Mouse (Mus musculus) liver, embryonic 16.5 days (tissue): Measurements from ENCODE around the gene Aatk. TPM values are rescaled to one million over a fixed set of nuclear protein-coding genes. Genes with fewer than 3 reads are reported as not detected.

Experiments
- ATAC-seq: fragments of 200-750 bp; cut with Nextera tagmentation; 2 replicates; pipeline ENCODE4 v1.8.0; 2017; ENCODE audit warnings: low read depth, mild to moderate bottlenecking, moderate number of reproducible peaks, moderate library complexity
- H3K27ac ChIP-seq: fragments of 300-500 bp; sonication (generic); 2 replicates; pipeline ENCODE4 v1.5.1; 2014; ENCODE audit warnings: mild to moderate bottlenecking, low read length
- H3K27me3 ChIP-seq: fragments of 300-500 bp; sonication (generic); 2 replicates; pipeline ENCODE4 v1.6.1; 2014; ENCODE audit warnings: low read depth, low read length, mixed read lengths; ENCODE audit not compliant: control insufficient read depth, insufficient read depth
- H3K36me3 ChIP-seq: fragments of 300-500 bp; sonication (generic); 2 replicates; pipeline ENCODE4 v1.6.1; 2014; ENCODE audit warnings: mild to moderate bottlenecking; ENCODE audit not compliant: control insufficient read depth, insufficient read depth
- H3K4me1 ChIP-seq: fragments of 300-500 bp; sonication (generic); 2 replicates; pipeline ENCODE4 v1.6.1; 2014; ENCODE audit warnings: low read depth, low read length, mixed read lengths; ENCODE audit not compliant: control insufficient read depth
- H3K4me2 ChIP-seq: fragments of 300-500 bp; sonication (generic); 2 replicates; pipeline ENCODE4 v1.6.1; 2014; ENCODE audit warnings: low read depth, low read length, mixed read lengths
- H3K4me3 ChIP-seq: fragments of 300-500 bp; sonication (generic); 2 replicates; pipeline ENCODE4 v1.5.1; 2014; ENCODE audit warnings: low read depth, mild to moderate bottlenecking, low read length
- H3K9ac ChIP-seq: fragments of 300-500 bp; sonication (generic); 2 replicates; pipeline ENCODE4 v1.6.1; 2014; ENCODE audit warnings: low read depth, low read length
- H3K9me3 ChIP-seq: fragments of 300-500 bp; sonication (generic); replicated peaks from 2 replicates; pipeline ENCODE4 v1.6.1; 2016; ENCODE audit warnings: low read length; ENCODE audit not compliant: control insufficient read depth
- WGBS: fragments of 180-500 bp; shearing (Covaris S2); extraction: QIAGEN DNeasy Blood & Tissue Kit; methylation state at CpG from one replicate; pipeline ENCODE4 v1.1.7; 2014; ENCODE audit not compliant: insufficient replicate concordance; 5-methylcytosine and 5-hydroxymethylcytosine counted together
- polyA plus RNA-seq: library from polyadenylated mRNA; unstranded; fragments of >200 nt; fragmentation: Nextera tagmentation; extraction: Ambion mirVana; gene quantifications from 2 replicates; pipeline ENCODE4 v1.2.1, GENCODE M21; 2015

Aatk gene
- polyA plus RNA-seq, 1 experiment from 2014 or later = 0.67 TPM

GRCm38 (mm10) chr11:120060634-120061033, 13.7 kb upstream of the Aatk start:
- no peaks in the 10 kb centered on the region for H3K27me3 ChIP-seq
- H3K4me2 ChIP-seq = no peak overlapping the region
- no peak overlapping the region for H3K27ac ChIP-seq
- WGBS = 60% methylated on average over 8 of the region's 8 CpGs
- no peak for ATAC-seq
- H3K4me3 ChIP-seq = no peak overlapping the region
- H3K9me3 ChIP-seq = no peaks in the 10 kb centered on the region
- no peaks in the 10 kb centered on the region for H3K36me3 ChIP-seq
- H3K4me1 ChIP-seq = no peaks in the 10 kb centered on the region
- H3K9ac ChIP-seq = no peak overlapping the region

DNA sequence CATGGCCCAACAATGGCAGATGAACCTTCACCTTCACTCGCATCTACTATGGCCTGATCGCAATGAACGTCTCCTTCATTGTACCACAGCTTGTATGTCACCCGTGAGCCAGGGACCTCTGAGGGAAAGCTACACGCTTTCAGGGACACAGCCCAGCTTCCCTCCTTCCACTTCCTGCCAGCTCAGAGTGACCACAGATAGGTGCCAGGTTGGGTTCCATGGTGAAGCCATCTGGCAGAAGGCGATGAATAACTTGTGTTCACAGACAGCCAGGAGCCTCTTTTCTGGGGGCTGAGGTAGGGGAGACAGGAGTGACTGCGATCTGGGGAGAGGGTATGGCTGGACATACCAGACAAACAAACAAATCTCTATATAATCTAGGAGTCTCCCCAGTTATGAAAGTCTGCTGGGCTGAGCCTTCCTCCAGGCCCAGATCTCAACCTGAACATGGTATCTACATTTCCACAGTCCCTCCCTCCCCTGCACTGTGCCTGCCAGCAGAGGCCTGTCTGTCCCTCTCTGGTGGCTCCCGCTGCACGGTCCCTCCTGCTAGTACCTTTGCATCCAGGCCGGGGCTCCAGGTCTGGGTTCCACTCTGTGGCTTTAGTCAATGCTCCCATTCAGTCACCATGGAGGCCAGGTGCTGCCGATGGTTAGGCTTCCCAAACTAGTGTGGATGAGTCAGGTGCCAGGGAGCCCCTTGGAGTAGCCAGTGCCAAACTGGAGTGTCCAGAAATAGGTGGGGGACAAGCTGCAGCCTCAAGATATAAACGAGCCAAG, 9.2 kb upstream of the Aatk start:
- no peak for ATAC-seq
- Histone ChIP-seq H3K36me3 (no peaks in the 10 kb centered on the region), H3K9ac (no peak overlapping the region), H3K27ac (no peak overlapping the region), H3K4me2 (no peak overlapping the region), H3K4me3 (no peak overlapping the region), H3K9me3 (no peaks in the 10 kb centered on the region), H3K27me3 (no peaks in the 10 kb centered on the region), H3K4me1 (no peaks in the 10 kb centered on the region)
- 67% methylated on average over 12 of the region's 12 CpGs for WGBS

DNA sequence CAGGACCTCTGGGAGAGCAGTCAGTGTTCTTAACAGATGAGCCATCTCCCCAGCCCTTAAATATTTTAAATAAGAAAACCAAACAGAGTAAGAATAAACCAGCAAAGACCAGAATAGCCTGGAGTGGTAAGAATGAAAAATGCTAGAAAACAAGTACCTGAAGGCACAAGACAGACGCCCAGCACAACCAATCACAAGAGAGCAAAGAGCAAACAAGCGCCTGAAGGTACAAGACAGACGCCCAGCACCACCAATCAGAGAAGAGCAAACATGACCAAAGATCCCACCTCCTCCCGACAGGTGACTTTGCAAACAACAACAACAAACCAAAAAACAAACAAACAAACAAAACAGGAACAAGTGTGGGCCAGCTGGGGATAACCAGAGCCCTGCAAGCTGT, 6.9 kb upstream of the Aatk start:
- 49% methylated on average over 4 of the region's 4 CpGs for WGBS
- ATAC-seq = no peak
- Histone ChIP-seq H3K9ac (no peak overlapping the region), H3K27ac (no peak overlapping the region), H3K36me3 (no peaks in the 10 kb centered on the region), H3K4me3 (no peak overlapping the region), H3K4me2 (no peak overlapping the region), H3K9me3 (no peaks in the 10 kb centered on the region), H3K4me1 (no peaks in the 10 kb centered on the region), H3K27me3 (peaks cover 4% of the 10 kb centered on the region)

GRCm38 (mm10) chr11:120052274-120052673, 5.3 kb upstream of the Aatk start:
- ATAC-seq = no peak
- H3K4me3 ChIP-seq = no peak overlapping the region
- 58% methylated on average over 9 of the region's 9 CpGs for WGBS

DNA sequence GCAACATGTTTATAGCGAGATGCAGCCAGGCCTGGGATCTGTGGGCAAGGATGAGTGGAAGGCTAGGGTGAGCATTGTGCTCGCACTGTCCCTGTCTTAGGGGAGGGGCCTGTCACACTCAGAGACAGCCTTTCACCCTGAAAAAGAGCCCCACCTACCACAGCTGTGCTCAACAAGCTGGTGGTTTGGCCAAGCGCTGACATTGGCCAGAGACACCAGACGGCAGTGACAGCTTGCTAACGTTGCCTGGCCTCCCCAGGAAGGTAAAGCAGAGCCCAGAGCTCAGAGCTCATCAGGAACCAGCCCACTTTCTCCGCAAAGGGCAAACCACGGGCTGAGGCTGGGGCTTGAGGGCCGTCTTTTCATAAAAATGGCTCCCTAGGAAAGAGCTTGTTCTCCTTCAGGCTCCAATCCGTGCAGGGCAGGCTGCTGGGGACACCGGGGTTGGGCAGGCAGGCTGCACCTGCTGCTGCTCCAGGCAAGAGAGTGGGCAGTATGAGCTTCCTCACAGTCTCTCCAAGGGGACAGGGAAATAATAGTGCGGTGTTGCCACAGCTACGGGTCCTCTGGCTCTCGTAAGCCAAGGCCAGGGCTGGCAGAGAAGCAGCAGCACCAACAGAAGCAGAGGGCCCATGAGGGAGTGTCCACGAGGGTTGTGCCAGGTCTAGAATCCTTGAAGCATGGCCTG, 4.3 kb upstream of the Aatk start:
- Histone ChIP-seq H3K9ac (no peak overlapping the region), H3K4me1 (no peaks in the 10 kb centered on the region; the same call in 1 of the 2 replicates), H3K27me3 (peaks cover 29% of the 10 kb centered on the region), H3K27ac (no peak overlapping the region), H3K9me3 (no peaks in the 10 kb centered on the region), H3K36me3 (no peaks in the 10 kb centered on the region), H3K4me3 (no peak overlapping the region), H3K4me2 (no peak overlapping the region)
- no peak for ATAC-seq
- WGBS = 40% methylated on average over 14 of the region's 14 CpGs

More at GRCm38 (mm10) chr11:120052274-120052673, 5.3 kb upstream of the Aatk start:
- Histone ChIP-seq H3K4me2 (no peak overlapping the region), H3K36me3 (no peaks in the 10 kb centered on the region), H3K27me3 (peaks cover 19% of the 10 kb centered on the region), H3K4me1 (no peaks in the 10 kb centered on the region), H3K27ac (no peak overlapping the region), H3K9ac (no peak overlapping the region), H3K9me3 (no peaks in the 10 kb centered on the region)

DNA sequence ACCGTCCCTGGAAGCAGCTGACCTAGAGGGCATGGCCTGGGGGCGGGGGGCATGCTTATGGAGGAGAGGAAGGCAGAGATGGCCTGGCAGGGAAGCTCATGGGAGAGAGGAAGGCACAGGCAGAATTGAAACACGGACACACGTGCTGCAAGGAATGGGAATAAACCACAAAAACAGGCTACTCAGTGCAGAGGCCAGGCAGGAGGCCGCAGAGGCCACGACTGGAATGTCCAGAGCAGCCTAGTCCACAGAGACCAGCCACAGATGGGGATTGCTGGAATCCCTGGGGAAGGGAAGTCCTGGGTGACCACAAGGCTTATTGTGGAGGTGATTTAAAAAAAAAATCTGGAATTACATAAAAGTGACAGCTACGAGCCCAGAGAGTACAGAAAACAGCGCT, 2.1 kb upstream of the Aatk start:
- ATAC-seq = no peak

DNA sequence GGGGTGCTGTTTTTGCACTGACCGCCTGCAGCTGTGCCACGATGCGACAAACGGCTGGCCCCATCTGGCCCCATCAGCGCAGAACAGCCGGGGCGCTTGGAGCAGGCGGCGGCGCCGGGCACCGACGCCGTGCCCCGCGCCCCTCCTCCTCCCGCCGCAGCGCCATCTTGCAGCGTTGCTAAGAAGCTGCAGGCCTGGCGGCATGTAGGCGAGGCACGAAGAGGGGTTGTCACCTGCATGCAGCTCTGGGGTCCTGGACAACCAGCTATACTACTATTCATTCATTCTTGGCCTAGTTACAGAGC, 1.2 kb upstream of the Aatk start:
- no peak overlapping the region for H3K4me3 ChIP-seq

More for the DNA sequence above, 2.1 kb upstream of the Aatk start:
- WGBS = 69% methylated on average over 8 of the region's 8 CpGs
- H3K4me2 ChIP-seq = no peak overlapping the region
- H3K27ac ChIP-seq = no peak overlapping the region
- H3K27me3 ChIP-seq = peaks cover 40% of the 10 kb centered on the region
- H3K9ac ChIP-seq = no peak overlapping the region
- no peak overlapping the region for H3K4me3 ChIP-seq
- no peaks in the 10 kb centered on the region for H3K9me3 ChIP-seq
- no peaks in the 10 kb centered on the region; the same call in 1 of the 2 replicates for H3K4me1 ChIP-seq
- H3K36me3 ChIP-seq = no peaks in the 10 kb centered on the region

GRCm38 (mm10) chr11:120047531-120048251, 724 bp upstream of the Aatk start:
- Histone ChIP-seq H3K36me3 (no peaks in the 10 kb centered on the region), H3K4me2 (no peak overlapping the region), H3K4me1 (no peaks in the 10 kb centered on the region; the same call in 1 of the 2 replicates), H3K9ac (no peak overlapping the region), H3K9me3 (no peaks in the 10 kb centered on the region), H3K27me3 (peaks cover 40% of the 10 kb centered on the region), H3K4me3 (no peak overlapping the region), H3K27ac (no peak overlapping the region)
- 16% methylated on average over 23 of the region's 23 CpGs for WGBS
- no peak for ATAC-seq

More for the DNA sequence above, 1.2 kb upstream of the Aatk start:
- Histone ChIP-seq H3K9me3 (no peaks in the 10 kb centered on the region), H3K4me1 (no peaks in the 10 kb centered on the region; the same call in 1 of the 2 replicates), H3K27ac (no peak overlapping the region), H3K36me3 (no peaks in the 10 kb centered on the region), H3K9ac (no peak overlapping the region), H3K27me3 (peaks cover 40% of the 10 kb centered on the region), H3K4me2 (no peak overlapping the region)
- no peak for ATAC-seq
- WGBS = 5% methylated on average over 23 of the region's 23 CpGs
